Mouse (Mus musculus): ENCODE measurements around the gene Rasgef1c.

- TF ChIP-seq POLR2A (IDR thresholded peaks at IDR 0.05; ENCODE audit: insufficient read depth, low read depth, low read length) (no peak), CTCF (IDR thresholded peaks at IDR 0.05) (no peak)
These were observed 28.9 kb upstream of the Rasgef1c start for GRCm38 (mm10) chr11:49872779-49873178.
